Mouse (Mus musculus) heart, embryonic 12.5 days (tissue): Measurements from ENCODE around the gene Gm49353. TPM values are rescaled to one million over a fixed set of nuclear protein-coding genes. Genes with fewer than 3 reads are reported as not detected.

ENCODE experiments used
- ATAC-seq: fragments of 200-750 bp; cut with Nextera tagmentation; 2 replicates; pipeline ENCODE4 v1.8.0; 2017; ENCODE audit warnings: moderate TSS enrichment, moderate library complexity; ENCODE audit not compliant: insufficient number of reproducible peaks, low FRiP score
- H3K27ac ChIP-seq: fragments of 300-500 bp; sonication (generic); 2 replicates; pipeline ENCODE4 v1.5.1; 2016; ENCODE audit warnings: mild to moderate bottlenecking, moderate library complexity; ENCODE audit not compliant: poor library complexity, severe bottlenecking
- H3K27me3 ChIP-seq: fragments of 300-500 bp; sonication (generic); replicated peaks from 2 replicates; pipeline ENCODE4 v1.6.1; 2016; ENCODE audit warnings: mild to moderate bottlenecking, moderate library complexity
- H3K36me3 ChIP-seq: fragments of 300-500 bp; sonication (generic); 2 replicates; pipeline ENCODE4 v1.6.1; 2016; ENCODE audit warnings: mild to moderate bottlenecking, moderate library complexity
- H3K4me1 ChIP-seq: fragments of 300-500 bp; sonication (generic); replicated peaks from 2 replicates; pipeline ENCODE4 v1.6.1; 2016; ENCODE audit warnings: mild to moderate bottlenecking
- H3K4me2 ChIP-seq: fragments of 300-500 bp; sonication (generic); 2 replicates; pipeline ENCODE4 v1.6.1; 2016; ENCODE audit warnings: mild to moderate bottlenecking, moderate library complexity
- H3K4me3 ChIP-seq: fragments of 300-500 bp; sonication (generic); 2 replicates; pipeline ENCODE4 v1.5.1; 2016; ENCODE audit warnings: mild to moderate bottlenecking
- H3K9ac ChIP-seq: fragments of 300-500 bp; sonication (generic); 2 replicates; pipeline ENCODE4 v1.6.1; 2016; ENCODE audit warnings: mild to moderate bottlenecking, moderate library complexity
- H3K9me3 ChIP-seq: fragments of 300-500 bp; sonication (generic); replicated peaks from 2 replicates; pipeline ENCODE4 v1.6.1; 2016; ENCODE audit warnings: mild to moderate bottlenecking, moderate library complexity
- WGBS: fragments of 180-500 bp; shearing (Covaris S2); methylation state at CpG from one replicate; pipeline ENCODE4 v1.1.7; 2016; 5-methylcytosine and 5-hydroxymethylcytosine counted together
- polyA plus RNA-seq: library from polyadenylated mRNA; unstranded; fragments of >200 nt; fragmentation: Nextera tagmentation; extraction: Ambion mirVana; gene quantifications from 2 replicates; pipeline ENCODE4 v1.2.1, GENCODE M21; 2016

Gene Gm49353
- polyA plus RNA-seq = not detected in 2 replicates

DNA sequence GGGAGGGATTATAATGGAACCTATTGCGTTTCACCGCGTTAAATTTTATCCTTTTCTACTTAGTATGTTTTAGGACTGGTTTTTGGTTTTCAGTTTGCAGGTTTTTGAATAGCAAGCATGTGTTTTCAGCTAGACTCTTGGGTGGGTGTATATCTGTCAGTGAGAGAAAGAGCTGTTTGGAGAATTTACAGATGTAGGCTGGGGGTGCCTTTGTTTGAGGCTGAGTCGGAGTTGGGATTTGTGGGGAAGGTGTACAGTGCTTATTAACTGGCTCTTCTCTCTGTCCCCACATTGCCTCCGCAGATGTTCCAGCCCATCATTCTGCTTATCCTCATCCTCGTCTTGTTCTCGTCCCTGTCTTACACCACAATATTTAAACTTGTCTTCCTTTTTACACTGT is at the start of gene Gm49353:
TSS of gene Gm49353 (plus strand) at position 313 of the 400 bp plus-strand sequence.
- no peak within 1 kb of the TSS for H3K4me3 ChIP-seq
- no peaks in the 10 kb centered on the region for H3K36me3 ChIP-seq
- no peak within 1 kb of the TSS for H3K4me2 ChIP-seq
- 82% methylated on average over 7 of the region's 7 CpGs for WGBS
- H3K4me1 ChIP-seq = no peaks in the 10 kb centered on the region
- H3K27ac ChIP-seq = no peak within 1 kb of the TSS
- H3K9ac ChIP-seq = no peak within 1 kb of the TSS
- no peak for ATAC-seq
- no peaks in the 10 kb centered on the region for H3K27me3 ChIP-seq
- 0 out of 2 replicates have a peak, but pooled peaks cover 8% of the 10 kb centered on the region for H3K9me3 ChIP-seq

DNA sequence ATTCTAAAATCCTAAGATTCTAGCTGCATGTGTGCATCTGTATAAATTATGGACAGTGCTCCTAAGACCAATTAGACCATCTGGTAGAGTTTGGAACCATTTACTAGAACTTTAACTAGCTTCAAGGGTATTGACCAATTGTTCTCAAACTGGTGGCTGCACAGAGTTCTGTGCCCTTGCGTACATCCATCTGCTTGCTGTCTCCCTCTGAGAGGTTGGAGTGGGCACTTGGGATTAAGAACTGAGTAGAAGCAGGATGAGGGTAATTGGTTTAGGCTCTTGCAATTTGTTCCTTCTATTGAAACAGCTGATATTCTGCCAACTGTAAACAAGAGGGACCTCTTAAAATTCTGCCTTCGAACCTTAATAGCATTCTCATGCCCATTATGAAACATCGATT is 43.5 kb upstream of the Gm49353 start:
- no peaks in the 10 kb centered on the region for H3K4me1 ChIP-seq
- no peak overlapping the region for H3K27ac ChIP-seq
- H3K9me3 ChIP-seq = no peaks in the 10 kb centered on the region
- H3K9ac ChIP-seq = no peak overlapping the region
- WGBS = 88% methylated on average over 3 of the region's 3 CpGs
- no peak for ATAC-seq
- no peak overlapping the region for H3K4me2 ChIP-seq
- no peaks in the 10 kb centered on the region for H3K36me3 ChIP-seq
- H3K4me3 ChIP-seq = no peak overlapping the region
- H3K27me3 ChIP-seq = no peaks in the 10 kb centered on the region

DNA sequence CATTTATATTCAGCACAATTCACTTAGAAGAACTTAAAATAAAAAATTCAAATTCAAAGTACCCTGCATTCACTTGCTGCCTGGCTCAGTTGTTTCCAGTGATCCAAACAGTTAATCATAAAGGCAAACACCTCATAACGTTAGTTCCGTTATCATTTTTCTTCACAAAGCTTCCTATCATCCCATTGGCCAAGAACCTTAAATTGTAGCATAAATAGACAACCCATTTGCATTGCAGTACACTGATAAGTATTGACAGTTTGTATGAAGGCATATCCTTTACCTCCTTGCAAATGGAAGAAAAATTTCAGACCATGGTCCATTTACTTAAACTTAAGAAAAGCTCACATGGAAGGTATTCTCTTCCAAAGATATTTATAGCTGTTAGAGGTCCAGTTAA is 37.1 kb upstream of the Gm49353 start:
- H3K9me3 ChIP-seq = no peaks in the 10 kb centered on the region
- H3K27me3 ChIP-seq = no peaks in the 10 kb centered on the region
- 72% methylated on average over 2 of the region's 2 CpGs for WGBS
- no peaks in the 10 kb centered on the region for H3K36me3 ChIP-seq
- H3K9ac ChIP-seq = no peak overlapping the region
- ATAC-seq = no peak
- no peak overlapping the region for H3K27ac ChIP-seq
- no peak overlapping the region for H3K4me3 ChIP-seq
- no peaks in the 10 kb centered on the region for H3K4me1 ChIP-seq
- H3K4me2 ChIP-seq = no peak overlapping the region

DNA sequence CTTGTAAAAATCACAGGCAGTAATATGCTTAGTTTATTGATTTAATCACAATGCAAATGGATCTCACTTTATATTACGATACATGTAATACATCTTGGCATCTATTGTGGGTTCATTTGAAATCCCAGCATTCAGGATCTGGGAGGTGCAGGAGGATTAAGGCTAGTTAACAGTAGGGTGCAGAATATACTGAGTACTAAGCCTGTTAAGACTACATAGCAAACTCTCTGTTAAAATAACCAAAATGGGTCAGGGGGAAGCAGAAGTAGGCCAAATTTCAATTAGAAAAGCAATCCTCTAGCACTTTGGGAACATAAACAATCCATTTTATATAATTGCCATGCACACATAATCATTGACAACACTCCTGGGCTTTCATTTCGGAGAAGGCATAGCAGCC is 25.0 kb upstream of the Gm49353 start:
- H3K9me3 ChIP-seq = no peaks in the 10 kb centered on the region
- WGBS = 81% methylated on average over 2 of the region's 2 CpGs
- no peak overlapping the region for H3K4me2 ChIP-seq
- H3K27ac ChIP-seq = no peak overlapping the region
- no peaks in the 10 kb centered on the region for H3K27me3 ChIP-seq
- no peak overlapping the region for H3K9ac ChIP-seq
- H3K4me3 ChIP-seq = no peak overlapping the region
- ATAC-seq = no peak
- H3K4me1 ChIP-seq = no peaks in the 10 kb centered on the region
- no peaks in the 10 kb centered on the region for H3K36me3 ChIP-seq

DNA sequence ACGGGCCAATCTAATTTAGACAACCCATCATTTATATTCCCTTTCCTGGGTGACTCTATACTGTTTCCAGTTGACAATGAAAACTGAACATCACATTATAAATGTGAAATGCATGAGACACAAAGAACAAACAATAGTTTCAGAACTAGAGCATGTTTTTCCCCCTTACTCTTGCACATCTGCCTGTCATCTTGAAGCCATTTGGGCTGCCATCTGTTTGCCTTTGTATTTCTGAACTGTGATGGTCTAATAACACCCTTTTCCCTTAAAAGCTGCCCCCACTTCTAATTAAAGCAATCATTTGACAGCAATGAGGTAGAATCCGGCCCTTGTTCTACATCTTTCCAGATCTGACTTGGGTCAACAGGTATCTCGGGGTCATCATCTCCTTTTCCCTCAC is 23.1 kb upstream of the Gm49353 start:
- no peak overlapping the region for H3K4me3 ChIP-seq
- ATAC-seq = no peak
- H3K36me3 ChIP-seq = no peaks in the 10 kb centered on the region
- no peak overlapping the region for H3K4me2 ChIP-seq
- no peaks in the 10 kb centered on the region for H3K4me1 ChIP-seq
- H3K27ac ChIP-seq = no peak overlapping the region
- no peaks in the 10 kb centered on the region for H3K27me3 ChIP-seq
- WGBS = 81% methylated on average over 3 of the region's 3 CpGs
- no peaks in the 10 kb centered on the region for H3K9me3 ChIP-seq
- no peak overlapping the region for H3K9ac ChIP-seq

DNA sequence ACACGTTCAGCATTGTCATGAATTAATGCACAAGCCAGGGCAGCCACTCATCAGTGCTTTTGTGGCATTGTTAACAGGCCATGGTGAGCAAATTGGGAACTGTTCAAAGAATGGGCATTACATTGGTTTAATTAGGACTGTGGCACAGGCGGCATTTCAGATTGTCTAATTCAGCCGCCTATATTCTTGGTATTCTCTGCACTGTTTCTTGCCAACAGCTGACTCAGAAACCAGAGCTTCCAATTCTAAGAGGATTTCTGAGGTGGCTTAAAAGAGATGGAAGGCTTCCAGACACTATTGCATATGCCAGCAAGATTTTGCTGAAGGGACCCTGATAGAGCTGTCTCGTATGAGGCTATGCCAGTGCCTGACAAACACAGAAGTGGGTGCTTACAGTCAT is 21.9 kb upstream of the Gm49353 start:
- Histone ChIP-seq H3K4me3 (no peak overlapping the region), H3K9ac (no peak overlapping the region), H3K27me3 (no peaks in the 10 kb centered on the region), H3K9me3 (no peaks in the 10 kb centered on the region), H3K27ac (no peak overlapping the region), H3K4me2 (no peak overlapping the region), H3K36me3 (no peaks in the 10 kb centered on the region), H3K4me1 (no peaks in the 10 kb centered on the region)
- no peak for ATAC-seq
- WGBS = 78% methylated on average over 4 of the region's 4 CpGs

DNA sequence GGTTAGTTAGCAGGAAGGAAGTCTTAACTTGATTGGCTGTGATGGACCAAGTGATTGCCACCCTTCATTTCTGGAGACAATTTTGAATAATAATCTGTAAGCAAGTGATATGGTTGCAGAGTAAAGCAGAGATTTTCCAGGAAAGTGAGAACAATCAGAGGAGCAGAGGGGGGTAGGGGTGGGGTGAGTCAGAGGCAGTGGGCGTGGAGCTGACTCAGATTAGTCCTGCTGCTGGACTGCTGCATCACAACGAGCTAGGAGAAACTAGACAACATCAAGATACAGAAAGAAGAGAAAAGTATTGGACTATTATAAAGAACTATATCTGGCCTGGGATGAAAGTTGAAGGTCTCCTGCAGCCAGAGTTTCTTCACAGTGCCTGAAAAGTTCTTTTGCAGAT is 20.8 kb upstream of the Gm49353 start:
- Histone ChIP-seq H3K36me3 (no peaks in the 10 kb centered on the region), H3K9me3 (no peaks in the 10 kb centered on the region), H3K4me2 (no peak overlapping the region), H3K27ac (no peak overlapping the region), H3K27me3 (no peaks in the 10 kb centered on the region), H3K4me3 (no peak overlapping the region), H3K9ac (no peak overlapping the region), H3K4me1 (no peaks in the 10 kb centered on the region)
- ATAC-seq = no peak
- WGBS = 22% methylated on average over 2 of the region's 2 CpGs

DNA sequence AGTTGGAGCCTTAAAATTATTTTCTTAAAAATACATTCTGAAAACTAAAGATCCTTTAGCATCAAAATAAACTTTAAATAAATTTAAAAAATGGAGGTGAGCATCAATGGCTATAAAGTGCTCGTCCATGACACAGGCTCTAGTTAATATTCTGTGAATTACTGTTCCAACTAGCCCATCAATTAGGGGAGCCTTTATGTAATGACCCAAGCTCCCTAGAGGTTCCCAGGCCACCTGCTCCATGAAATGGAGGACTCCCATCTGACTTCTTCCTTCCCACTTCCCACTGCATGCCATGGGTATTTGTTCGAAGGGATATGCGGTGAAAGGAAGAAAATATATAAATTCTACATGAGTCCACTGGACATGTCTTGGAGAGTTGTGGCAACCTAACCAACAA is 18.5 kb upstream of the Gm49353 start:
- Histone ChIP-seq H3K4me1 (no peaks in the 10 kb centered on the region), H3K9me3 (no peaks in the 10 kb centered on the region), H3K27ac (no peak overlapping the region), H3K9ac (no peak overlapping the region), H3K4me3 (no peak overlapping the region), H3K27me3 (no peaks in the 10 kb centered on the region), H3K36me3 (no peaks in the 10 kb centered on the region), H3K4me2 (no peak overlapping the region)
- WGBS = 87% methylated on average over 3 of the region's 3 CpGs
- ATAC-seq = no peak

DNA sequence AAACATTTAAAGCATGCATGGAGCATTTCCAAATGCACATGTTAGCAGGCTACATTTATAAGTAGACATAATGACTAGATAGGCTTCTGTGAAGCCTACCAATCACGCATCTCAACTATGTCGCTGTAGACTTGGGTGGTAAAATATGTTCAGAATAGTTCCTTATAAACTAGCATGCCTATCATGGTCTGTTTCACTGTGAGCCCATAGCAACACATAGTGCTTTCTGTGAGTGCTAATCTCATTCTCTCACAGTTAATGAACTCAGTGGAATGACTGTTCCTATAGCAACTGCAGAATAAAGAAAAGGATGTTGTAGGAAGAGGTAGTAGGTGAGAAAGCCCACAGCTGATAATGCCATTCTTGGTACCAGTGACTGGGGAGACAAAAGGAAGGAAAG is 17.7 kb upstream of the Gm49353 start:
- no peaks in the 10 kb centered on the region for H3K4me1 ChIP-seq
- no peaks in the 10 kb centered on the region for H3K36me3 ChIP-seq
- H3K4me2 ChIP-seq = no peak overlapping the region
- H3K4me3 ChIP-seq = no peak overlapping the region
- no peaks in the 10 kb centered on the region for H3K9me3 ChIP-seq
- H3K27ac ChIP-seq = no peak overlapping the region
- ATAC-seq = no peak
- H3K9ac ChIP-seq = no peak overlapping the region
- no peaks in the 10 kb centered on the region for H3K27me3 ChIP-seq
- WGBS = 84% methylated on average over 2 of the region's 2 CpGs

DNA sequence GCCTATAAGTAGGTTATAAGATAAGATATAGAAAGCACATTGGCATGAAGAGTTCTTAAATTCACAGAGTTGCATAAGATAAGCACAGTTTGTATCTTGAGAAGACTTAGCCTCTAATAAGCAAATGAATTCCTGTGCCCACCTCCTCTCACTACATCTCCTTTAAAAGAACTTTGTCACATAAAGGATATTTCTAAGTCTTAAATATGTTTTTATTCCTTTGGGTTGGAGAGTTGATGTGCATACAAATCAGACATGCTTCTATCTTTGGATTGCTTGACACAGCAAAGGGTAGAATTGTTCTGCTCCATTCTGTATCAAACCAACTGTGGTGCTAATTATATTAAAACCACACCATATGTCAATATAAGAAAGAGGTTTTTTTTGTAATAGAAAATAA is 5.0 kb upstream of the Gm49353 start:
- ATAC-seq = no peak
- H3K4me2 ChIP-seq = no peak overlapping the region
- no peak overlapping the region for H3K27ac ChIP-seq

DNA sequence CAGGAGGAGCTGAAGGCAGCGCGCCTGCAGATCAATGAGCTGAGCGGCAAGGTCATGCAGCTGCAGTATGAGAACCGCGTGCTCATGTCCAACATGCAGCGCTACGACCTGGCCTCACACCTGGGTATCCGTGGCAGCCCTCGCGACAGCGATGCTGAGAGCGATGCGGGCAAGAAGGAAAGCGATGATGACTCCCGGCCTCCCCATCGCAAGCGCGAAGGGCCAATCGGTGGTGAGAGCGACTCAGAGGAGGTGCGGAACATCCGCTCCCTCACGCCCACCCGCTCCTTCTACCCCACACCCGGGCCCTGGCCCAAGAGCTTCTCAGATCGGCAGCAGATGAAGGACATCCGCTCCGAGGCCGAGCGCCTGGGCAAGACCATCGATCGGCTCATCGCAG is 1.9 kb upstream of the Gm49353 start:
- Histone ChIP-seq H3K9me3 (0 out of 2 replicates have a peak, but pooled peaks cover 8% of the 10 kb centered on the region), H3K27me3 (no peaks in the 10 kb centered on the region), H3K4me1 (no peaks in the 10 kb centered on the region), H3K9ac (no peak overlapping the region), H3K36me3 (no peaks in the 10 kb centered on the region), H3K27ac (no peak overlapping the region), H3K4me2 (no peak overlapping the region), H3K4me3 (no peak overlapping the region)
- WGBS = 90% methylated on average over 33 of the region's 33 CpGs
- ATAC-seq = no peak

More for the DNA sequence above, 5.0 kb upstream of the Gm49353 start:
- no peak overlapping the region for H3K4me3 ChIP-seq
- no peaks in the 10 kb centered on the region for H3K27me3 ChIP-seq
- H3K4me1 ChIP-seq = no peaks in the 10 kb centered on the region
- H3K36me3 ChIP-seq = no peaks in the 10 kb centered on the region
- H3K9ac ChIP-seq = no peak overlapping the region
- 0 out of 2 replicates have a peak, but pooled peaks cover 8% of the 10 kb centered on the region for H3K9me3 ChIP-seq

DNA sequence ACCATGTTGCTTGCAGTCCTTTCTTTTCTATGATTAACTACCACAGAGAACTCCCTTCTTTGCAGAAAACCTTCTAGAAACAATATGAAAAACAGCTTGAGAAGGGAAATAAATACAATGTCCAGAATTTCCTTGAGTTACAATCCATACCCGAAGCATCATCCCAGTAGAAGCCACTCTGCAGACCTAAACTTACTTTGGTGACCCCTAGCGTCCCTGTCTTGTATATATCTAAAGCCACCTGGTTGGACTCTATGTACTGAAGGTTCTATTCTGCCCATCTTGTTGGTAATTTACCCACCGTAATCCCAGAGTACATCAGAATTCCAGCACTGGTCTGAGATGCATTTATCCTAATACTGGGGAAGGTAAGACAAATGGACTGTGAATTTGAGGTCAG is 1.1 kb downstream of the Gm49353 start:
- H3K4me2 ChIP-seq = no peak overlapping the region
- 73% methylated on average over 3 of the region's 3 CpGs for WGBS

More for the DNA sequence above, 1.1 kb downstream of the Gm49353 start:
- Histone ChIP-seq H3K4me3 (no peak overlapping the region), H3K4me1 (no peaks in the 10 kb centered on the region), H3K9me3 (0 out of 2 replicates have a peak, but pooled peaks cover 8% of the 10 kb centered on the region), H3K27me3 (no peaks in the 10 kb centered on the region), H3K27ac (no peak overlapping the region), H3K36me3 (no peaks in the 10 kb centered on the region), H3K9ac (no peak overlapping the region)
- no peak for ATAC-seq
